Mouse (Mus musculus): ENCODE measurements around the gene Eif3d. TPM values are rescaled to one million over a fixed set of nuclear protein-coding genes. Genes with fewer than 3 reads are reported as not detected.
"Not testable (repeated sequence)": the region's sequence is repeated elsewhere in the genome, so short reads cannot be mapped to it uniquely, and the experiment has no call there.

The Eif3d gene
- polyA plus RNA-seq (2015; fragmentation: Nextera tagmentation; extraction: Ambion mirVana): 204 and 210 TPM in 2 replicates

- ATAC-seq: peak; percentile 88
- Histone ChIP-seq H3K4me3 (replicated peaks) (peak within 1 kb of the TSS; percentile 95), H3K9me3 (no peaks in the 10 kb centered on the region), H3K9ac (replicated peaks) (peak within 1 kb of the TSS; percentile 97), H3K4me2 (replicated peaks) (peak within 1 kb of the TSS; percentile 96), H3K27me3 (no peaks in the 10 kb centered on the region), H3K4me1 (replicated peaks) (peaks cover 23% of the 10 kb centered on the region), H3K36me3 (peaks cover 29% of the 10 kb centered on the region), H3K27ac (peak within 1 kb of the TSS; percentile 98)
- WGBS: under 1% methylated on average over 72 of the region's 72 CpGs
Measured at GRCm38 (mm10) chr15:77970470-77971292, at the start of gene Eif3d. Gene Eif3d, minus strand, starts transcription at chr15:77970813.

DNA sequence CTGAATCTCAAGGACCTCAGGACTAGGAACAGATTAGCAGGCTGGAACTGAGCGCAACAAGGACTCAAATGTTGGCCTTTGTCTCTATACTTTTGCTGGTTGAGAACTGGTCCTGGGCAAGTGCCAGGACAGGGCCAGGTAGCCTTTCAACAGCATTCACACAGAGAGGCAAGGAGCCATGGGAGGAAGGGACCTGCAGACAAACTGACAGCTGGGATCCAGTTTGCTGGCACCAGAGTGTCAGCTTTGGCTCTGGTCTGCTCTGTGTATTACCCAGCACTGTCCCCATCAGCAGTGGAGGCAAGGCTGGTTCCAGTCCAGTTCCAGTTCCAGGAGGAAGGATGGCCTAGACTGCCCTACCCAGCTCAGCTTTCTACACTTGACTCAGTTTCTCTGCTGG, 43.4 kb upstream of the Eif3d start:
- WGBS: 91% methylated on average over 1 of the region's 1 CpGs
- Histone ChIP-seq H3K4me2 (replicated peaks) (no peak overlapping the region), H3K27ac (no peak overlapping the region), H3K4me3 (replicated peaks) (no peak overlapping the region), H3K9ac (replicated peaks) (no peak overlapping the region), H3K4me1 (replicated peaks) (no peaks in the 10 kb centered on the region), H3K9me3 (no peaks in the 10 kb centered on the region), H3K27me3 (no peaks in the 10 kb centered on the region), H3K36me3 (no peaks in the 10 kb centered on the region)
- no peak for ATAC-seq

DNA sequence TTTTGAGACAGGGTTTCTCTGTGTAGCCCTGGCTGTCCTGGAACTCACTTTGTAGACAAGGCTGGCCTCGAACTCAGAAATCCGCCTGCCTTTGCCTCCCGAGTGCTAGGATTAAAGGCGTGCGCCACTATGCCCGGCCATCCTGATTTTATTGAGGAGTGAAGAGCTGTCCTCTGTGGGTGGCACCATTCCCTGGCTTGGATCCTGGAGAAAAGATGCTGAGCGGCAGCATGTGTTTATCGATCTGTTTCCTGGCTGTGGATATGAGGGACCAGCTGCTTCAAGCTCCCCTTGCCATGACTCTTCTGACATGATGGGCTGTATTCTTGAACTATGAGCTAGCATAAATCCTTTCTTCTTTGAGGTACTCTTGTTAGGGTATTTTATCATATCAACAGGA, 37.6 kb upstream of the Eif3d start:
- WGBS: 93% methylated on average over 8 of the region's 8 CpGs
- H3K9me3 ChIP-seq; H3K4me2 ChIP-seq (replicated peaks); H3K9ac ChIP-seq (replicated peaks); H3K4me3 ChIP-seq (replicated peaks); H3K36me3 ChIP-seq; ATAC-seq; H3K27me3 ChIP-seq; H3K27ac ChIP-seq: not testable (repeated sequence)
- peaks cover 16% of the 10 kb centered on the region; the same call in 1 of the 2 replicates for H3K4me1 ChIP-seq (replicated peaks)

GRCm38 (mm10) chr15:78003929-78004328, 33.3 kb upstream of the Eif3d start:
- Histone ChIP-seq H3K36me3 (no peaks in the 10 kb centered on the region), H3K27me3 (no peaks in the 10 kb centered on the region), H3K4me3 (replicated peaks) (no peak overlapping the region), H3K9me3 (no peaks in the 10 kb centered on the region), H3K4me1 (replicated peaks) (peaks cover 16% of the 10 kb centered on the region; the same call in 1 of the 2 replicates), H3K9ac (replicated peaks) (no peak overlapping the region), H3K27ac (no peak overlapping the region), H3K4me2 (replicated peaks) (no peak overlapping the region)
- 50% methylated on average over 9 of the region's 9 CpGs for WGBS
- ATAC-seq: no peak

- no peaks in the 10 kb centered on the region for H3K27me3 ChIP-seq
- 15% methylated on average over 5 of the region's 5 CpGs for WGBS
Measured at GRCm38 (mm10) chr15:78001400-78001799, 30.8 kb upstream of the Eif3d start.

DNA sequence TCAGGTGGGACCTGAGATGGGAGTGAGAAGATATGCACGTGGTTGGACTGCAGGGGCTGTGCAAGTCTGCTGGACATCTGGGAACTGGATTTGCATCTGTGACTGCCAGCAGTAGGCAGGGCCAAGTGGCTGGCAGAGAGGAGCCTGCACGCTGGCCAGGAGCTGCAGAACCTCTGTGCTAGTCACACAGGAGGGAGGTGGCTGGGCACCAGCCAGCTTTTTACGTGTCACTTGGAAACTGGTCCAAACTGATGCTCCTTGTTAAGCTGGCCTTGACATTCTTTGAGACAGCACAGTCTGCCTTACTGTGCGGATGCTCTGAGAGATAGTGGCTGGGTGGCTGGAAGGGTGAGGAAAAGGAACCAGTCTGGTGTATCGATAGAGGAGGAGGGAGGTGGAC, 17.9 kb upstream of the Eif3d start:
- Histone ChIP-seq H3K9me3 (no peaks in the 10 kb centered on the region), H3K9ac (replicated peaks) (no peak overlapping the region), H3K4me1 (replicated peaks) (no peaks in the 10 kb centered on the region), H3K27me3 (no peaks in the 10 kb centered on the region), H3K4me3 (replicated peaks) (no peak overlapping the region), H3K27ac (no peak overlapping the region), H3K4me2 (replicated peaks) (no peak overlapping the region), H3K36me3 (no peaks in the 10 kb centered on the region)
- ATAC-seq: no peak
- whole genome bisulfite sequencing: 83% methylated on average over 5 of the region's 5 CpGs

More at GRCm38 (mm10) chr15:78001400-78001799, 30.8 kb upstream of the Eif3d start:
- Histone ChIP-seq H3K36me3 (no peaks in the 10 kb centered on the region), H3K4me2 (replicated peaks) (no peak overlapping the region), H3K9ac (replicated peaks) (no peak overlapping the region), H3K4me3 (replicated peaks) (no peak overlapping the region), H3K4me1 (replicated peaks) (peaks cover 19% of the 10 kb centered on the region), H3K27ac (no peak overlapping the region), H3K9me3 (no peaks in the 10 kb centered on the region)
- no peak for ATAC-seq

DNA sequence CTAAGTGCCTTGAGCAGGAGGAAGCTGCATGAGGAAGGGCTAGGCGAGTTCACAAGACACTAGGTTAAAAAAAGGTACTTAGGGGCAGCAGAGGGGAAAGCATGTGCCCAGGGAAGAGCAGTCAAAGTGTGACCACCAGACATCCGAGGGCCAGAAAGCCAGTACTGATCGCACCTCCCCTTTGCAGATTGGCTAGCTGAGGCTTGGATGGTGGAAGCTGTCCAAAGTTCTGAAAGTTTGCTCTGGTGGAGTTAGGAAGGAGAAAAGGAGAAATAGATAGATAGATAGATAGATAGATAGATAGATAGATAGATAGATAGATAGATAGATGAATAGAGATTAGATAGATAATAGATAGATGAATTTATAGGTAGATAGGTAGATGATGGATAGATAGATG, 12.8 kb upstream of the Eif3d start:
- Histone ChIP-seq H3K9me3 (no peaks in the 10 kb centered on the region), H3K4me3 (replicated peaks) (no peak overlapping the region), H3K9ac (replicated peaks) (no peak overlapping the region), H3K27me3 (0 out of 2 replicates have a peak, but pooled peaks cover 6% of the 10 kb centered on the region), H3K4me2 (replicated peaks) (no peak overlapping the region), H3K27ac (no peak overlapping the region), H3K4me1 (replicated peaks) (0 out of 2 replicates have a peak, but pooled peaks cover 5% of the 10 kb centered on the region), H3K36me3 (no peaks in the 10 kb centered on the region)
- WGBS: 41% methylated on average over 3 of the region's 3 CpGs
- ATAC-seq: no peak

GRCm38 (mm10) chr15:77982195-77982939, 11.8 kb upstream of the Eif3d start:
- Histone ChIP-seq H3K4me3 (replicated peaks) (no peak overlapping the region), H3K27me3 (0 out of 2 replicates have a peak, but pooled peaks cover 8% of the 10 kb centered on the region), H3K4me2 (replicated peaks) (no peak overlapping the region), H3K4me1 (replicated peaks) (0 out of 2 replicates have a peak, but pooled peaks cover 5% of the 10 kb centered on the region), H3K9ac (replicated peaks) (peak overlapping the region; percentile 6; the same call in 1 of the 2 replicates), H3K9me3 (no peaks in the 10 kb centered on the region), H3K36me3 (no peaks in the 10 kb centered on the region), H3K27ac (no peak overlapping the region)
- peak; percentile 74 for ATAC-seq
- WGBS: 28% methylated on average over 18 of the region's 18 CpGs

- H3K9me3 ChIP-seq: no peaks in the 10 kb centered on the region
- no peak overlapping the region for H3K9ac ChIP-seq (replicated peaks)
- no peak overlapping the region for H3K4me2 ChIP-seq (replicated peaks)
- H3K36me3 ChIP-seq: no peaks in the 10 kb centered on the region
- 0 out of 2 replicates have a peak, but pooled peaks cover 5% of the 10 kb centered on the region for H3K4me1 ChIP-seq (replicated peaks)
- no peak overlapping the region for H3K4me3 ChIP-seq (replicated peaks)
- 0 out of 2 replicates have a peak, but pooled peaks cover 8% of the 10 kb centered on the region for H3K27me3 ChIP-seq
- no peak overlapping the region for H3K27ac ChIP-seq
- no peak for ATAC-seq
- WGBS: 68% methylated on average over 5 of the region's 5 CpGs
Measured at GRCm38 (mm10) chr15:77981181-77981680, 10.6 kb upstream of the Eif3d start.

- Histone ChIP-seq H3K4me2 (replicated peaks) (no peak overlapping the region), H3K4me3 (replicated peaks) (no peak overlapping the region), H3K27me3 (0 out of 2 replicates have a peak, but pooled peaks cover 8% of the 10 kb centered on the region), H3K9me3 (no peaks in the 10 kb centered on the region), H3K36me3 (no peaks in the 10 kb centered on the region), H3K9ac (replicated peaks) (no peak overlapping the region), H3K27ac (no peak overlapping the region), H3K4me1 (replicated peaks) (0 out of 2 replicates have a peak, but pooled peaks cover 5% of the 10 kb centered on the region)
- ATAC-seq: no peak
- 86% methylated on average over 10 of the region's 10 CpGs for WGBS
Measured at GRCm38 (mm10) chr15:77979427-77979865, 8.8 kb upstream of the Eif3d start.

GRCm38 (mm10) chr15:77977663-77978062, 7.0 kb upstream of the Eif3d start:
- Histone ChIP-seq H3K27ac (no peak overlapping the region), H3K4me2 (replicated peaks) (no peak overlapping the region), H3K36me3 (no peaks in the 10 kb centered on the region), H3K9ac (replicated peaks) (no peak overlapping the region), H3K4me3 (replicated peaks) (no peak overlapping the region), H3K9me3 (no peaks in the 10 kb centered on the region), H3K4me1 (replicated peaks) (0 out of 2 replicates have a peak, but pooled peaks cover 4% of the 10 kb centered on the region), H3K27me3 (0 out of 2 replicates have a peak, but pooled peaks cover 8% of the 10 kb centered on the region)
- ATAC-seq: no peak
- WGBS: 77% methylated on average over 3 of the region's 3 CpGs
